Mouse (Mus musculus) liver, embryonic 14.5 days (tissue): ENCODE measurements around the gene Tex48.

ENCODE experiments used
- CTCF ChIP-seq: IDR thresholded peaks from 2 replicates; pipeline ENCODE4 v1.5.1; 2016; ENCODE audit warnings: antibody characterized with exemption, low read depth, control low read depth
- EP300 ChIP-seq: IDR thresholded peaks from 2 replicates; pipeline ENCODE4 v1.6.1; 2016; ENCODE audit warnings: antibody characterized with exemption, low read depth

DNA sequence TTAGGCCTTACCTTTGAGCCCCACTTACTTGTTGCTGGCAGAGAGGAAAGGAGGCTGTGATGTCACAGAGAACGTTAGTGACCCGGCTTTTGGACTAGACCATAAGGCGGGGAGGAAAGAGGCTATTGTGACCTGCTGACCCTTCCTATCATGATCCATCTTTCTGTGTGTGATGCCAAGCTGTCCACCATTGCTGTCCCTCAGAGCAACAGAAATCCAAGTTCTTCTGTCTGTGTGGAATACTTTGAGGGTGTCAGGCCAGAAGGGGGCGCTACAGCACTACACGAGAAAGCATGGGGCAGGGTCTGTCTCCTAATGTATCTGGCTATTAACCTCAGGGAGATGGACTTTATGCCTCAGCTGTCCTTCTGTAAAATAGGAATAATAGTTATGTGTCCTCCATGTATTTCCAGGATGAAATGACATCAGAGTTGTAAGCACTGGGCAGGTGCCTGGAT lies at the start of gene Tex48:
- peak; percentile 64 for TF ChIP-seq CTCF
- TF ChIP-seq EP300, result no peak
